Mouse (Mus musculus): Measurements from ENCODE around the gene Krtap4-8.
"Not testable (repeated sequence)": the region's sequence is repeated elsewhere in the genome, so short reads cannot be mapped to it uniquely, and the experiment has no call there.

DNA sequence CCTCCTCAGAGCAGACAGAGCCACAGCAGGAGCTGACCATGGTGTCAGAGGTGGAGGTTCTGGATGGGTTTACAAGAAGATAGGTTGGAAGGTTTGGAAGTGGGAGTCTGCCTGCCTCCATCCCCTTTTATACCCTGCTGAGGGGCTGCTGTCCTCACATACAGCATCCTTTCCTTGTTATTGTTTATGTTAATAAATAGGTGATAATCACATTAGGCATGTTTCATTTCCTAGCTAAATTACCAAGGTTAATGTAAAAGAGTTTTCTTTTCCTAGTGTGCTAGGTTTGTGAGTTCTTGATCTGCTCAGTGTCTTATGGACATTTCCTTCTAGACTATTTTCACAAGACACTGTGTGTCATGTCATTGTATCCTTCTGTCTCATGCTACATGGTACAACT lies 29.3 kb upstream of the Krtap4-8 start, which contains the start of gene Krtap4-13:
- not testable (repeated sequence) for TF ChIP-seq POLR2A, CTCF (IDR thresholded peaks at IDR 0.05; ENCODE audit: insufficient read depth, low read depth, low read length)
